Mouse (Mus musculus) kidney, embryonic 16.5 days (tissue): ENCODE measurements around the gene Cabcoco1. TPM values are rescaled to one million over a fixed set of nuclear protein-coding genes. Genes with fewer than 3 reads are reported as not detected.

Source experiments
- ATAC-seq: fragments of 200-750 bp; cut with Nextera tagmentation; 2 replicates; pipeline ENCODE4 v1.8.0; 2017; ENCODE audit warnings: moderate TSS enrichment; ENCODE audit not compliant: low FRiP score, low TSS enrichment
- H3K27ac ChIP-seq: fragments of 300-500 bp; sonication (generic); 2 replicates; pipeline ENCODE4 v1.5.1; 2014; ENCODE audit warnings: low read length
- H3K27me3 ChIP-seq: fragments of 300-500 bp; sonication (generic); 2 replicates; pipeline ENCODE4 v1.6.1; 2014; ENCODE audit warnings: low read length, control low read depth, mixed read lengths; ENCODE audit not compliant: insufficient read depth
- H3K36me3 ChIP-seq: fragments of 300-500 bp; sonication (generic); 2 replicates; pipeline ENCODE4 v1.6.1; 2014; ENCODE audit warnings: low read length, control low read depth, mixed read lengths; ENCODE audit not compliant: insufficient read depth
- H3K4me1 ChIP-seq: fragments of 300-500 bp; sonication (generic); 2 replicates; pipeline ENCODE4 v1.6.1; 2014; ENCODE audit warnings: low read length, control low read depth, mixed read lengths; ENCODE audit not compliant: insufficient read depth
- H3K4me2 ChIP-seq: fragments of 300-500 bp; sonication (generic); replicated peaks from 2 replicates; pipeline ENCODE4 v1.6.1; 2014; ENCODE audit warnings: low read depth, low read length
- H3K4me3 ChIP-seq: fragments of 300-500 bp; sonication (generic); 2 replicates; pipeline ENCODE4 v1.5.1; 2014; ENCODE audit warnings: mild to moderate bottlenecking, low read length
- H3K9ac ChIP-seq: fragments of 300-500 bp; sonication (generic); replicated peaks from 2 replicates; pipeline ENCODE4 v1.6.1; 2014; ENCODE audit warnings: low read length
- H3K9me3 ChIP-seq: fragments of 300-500 bp; sonication (generic); 2 replicates; pipeline ENCODE4 v1.6.1; 2016; ENCODE audit warnings: low read length, control low read depth
- WGBS: fragments of 180-500 bp; shearing (Covaris S2); extraction: QIAGEN DNeasy Blood & Tissue Kit; methylation state at CpG from one replicate; pipeline ENCODE4 v1.1.7; 2014; 5-methylcytosine and 5-hydroxymethylcytosine counted together
- polyA plus RNA-seq: library from polyadenylated mRNA; unstranded; fragments of >200 nt; fragmentation: Nextera tagmentation; extraction: Ambion mirVana; gene quantifications from 2 replicates; pipeline ENCODE4 v1.2.1, GENCODE M21; 2015

Gene Cabcoco1
- polyA plus RNA-seq: 8.6 and 8.8 TPM in 2 replicates

GRCm38 (mm10) chr10:68541139-68541942 is at the start of gene Cabcoco1:
TSS of gene Cabcoco1 (minus strand) at chr10:68541896.
- 6% methylated on average over 17 of the region's 17 CpGs for WGBS
- ATAC-seq: peak; percentile 84
- peak within 1 kb of the TSS; percentile 63 for H3K9ac ChIP-seq

DNA sequence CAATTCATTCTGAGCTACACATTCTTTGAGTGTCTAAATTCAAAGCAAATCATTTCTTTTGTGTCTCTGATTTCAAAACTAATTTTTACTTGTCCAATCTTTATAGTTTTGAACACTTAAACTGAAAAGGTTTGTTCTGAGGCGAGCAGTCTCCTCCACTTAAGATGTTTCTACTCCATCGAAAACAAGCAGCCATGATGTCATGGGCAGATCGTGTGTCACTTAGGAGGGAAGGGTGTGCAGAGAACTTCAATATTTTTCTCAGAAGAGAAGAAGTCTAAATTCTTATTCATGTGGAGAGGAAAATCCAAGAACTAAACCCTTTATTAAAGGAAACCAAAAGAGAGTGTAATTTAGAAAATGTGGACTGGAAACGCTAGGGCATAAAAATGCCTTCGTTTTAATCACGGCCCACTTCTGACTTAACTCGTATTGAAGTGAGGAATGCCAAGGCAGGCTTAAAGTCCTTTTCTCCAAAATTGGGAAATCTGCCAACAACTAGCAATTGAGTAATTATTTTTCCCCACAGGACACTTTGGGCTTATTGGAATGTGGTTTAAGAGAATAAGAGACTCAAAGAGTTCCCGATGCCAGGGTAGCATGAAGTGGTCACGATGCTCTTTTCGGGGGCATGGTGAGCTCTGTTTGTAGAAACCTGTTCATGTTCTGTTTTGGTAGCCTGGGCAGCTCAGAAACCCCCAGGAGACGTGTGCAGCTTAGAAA is 48.0 kb upstream of the Cabcoco1 start:
- no peak overlapping the region for H3K9ac ChIP-seq
- no peaks in the 10 kb centered on the region for H3K27me3 ChIP-seq
- H3K4me1 ChIP-seq: no peaks in the 10 kb centered on the region
- ATAC-seq: no peak
- no peak overlapping the region for H3K4me3 ChIP-seq
- H3K36me3 ChIP-seq: no peaks in the 10 kb centered on the region
- H3K9me3 ChIP-seq: no peaks in the 10 kb centered on the region
- WGBS: 80% methylated on average over 11 of the region's 11 CpGs
- no peak overlapping the region for H3K27ac ChIP-seq
- H3K4me2 ChIP-seq: no peak overlapping the region

More at GRCm38 (mm10) chr10:68541139-68541942, at the start of gene Cabcoco1:
- peak within 1 kb of the TSS; percentile 83 for H3K27ac ChIP-seq
- no peaks in the 10 kb centered on the region for H3K27me3 ChIP-seq
- no peaks in the 10 kb centered on the region for H3K9me3 ChIP-seq
- H3K4me3 ChIP-seq: peak within 1 kb of the TSS; percentile 46
- H3K4me1 ChIP-seq: peaks cover 16% of the 10 kb centered on the region
- peak within 1 kb of the TSS; percentile 64 for H3K4me2 ChIP-seq
- H3K36me3 ChIP-seq: no peaks in the 10 kb centered on the region

DNA sequence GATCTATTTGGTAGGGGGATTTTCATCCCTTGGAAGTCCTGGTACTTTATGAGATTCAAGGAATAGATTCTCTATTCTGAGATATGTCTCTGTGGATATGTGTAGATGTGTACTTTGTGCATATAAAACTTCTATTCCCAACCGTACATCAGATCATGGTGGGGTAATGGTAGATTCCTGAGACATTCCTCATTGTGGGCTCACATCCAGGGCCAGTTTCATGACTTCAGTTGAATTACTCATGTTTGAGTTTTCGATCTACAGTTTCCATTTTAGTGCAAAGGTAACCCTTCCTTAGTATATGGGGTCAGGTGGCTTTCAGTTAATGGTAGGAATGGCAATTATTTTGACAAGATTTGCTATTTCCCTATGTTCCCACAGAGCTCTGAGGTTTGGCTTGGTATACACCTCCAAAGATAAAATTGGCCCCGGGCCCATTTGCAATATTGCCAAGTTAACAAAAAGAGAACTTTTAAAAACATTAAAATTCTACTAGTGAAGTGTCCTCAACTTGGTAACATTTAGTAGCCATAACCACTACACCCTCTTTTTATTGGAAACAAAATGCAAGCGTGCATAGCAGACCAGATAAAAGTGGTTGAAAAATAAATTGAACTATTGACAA is 45.8 kb upstream of the Cabcoco1 start:
- ATAC-seq: no peak
- Histone ChIP-seq H3K36me3 (no peaks in the 10 kb centered on the region), H3K4me1 (no peaks in the 10 kb centered on the region), H3K27ac (no peak overlapping the region), H3K4me3 (no peak overlapping the region), H3K27me3 (no peaks in the 10 kb centered on the region), H3K4me2 (no peak overlapping the region), H3K9ac (no peak overlapping the region), H3K9me3 (no peaks in the 10 kb centered on the region)
- 78% methylated on average over 4 of the region's 4 CpGs for whole genome bisulfite sequencing

GRCm38 (mm10) chr10:68577321-68577720 is 35.6 kb upstream of the Cabcoco1 start:
- 39% methylated on average over 9 of the region's 9 CpGs for WGBS
- 0 out of 2 replicates have a peak, but pooled peaks cover 6% of the 10 kb centered on the region for H3K4me1 ChIP-seq
- H3K27ac ChIP-seq: no peak overlapping the region
- H3K4me3 ChIP-seq: no peak overlapping the region
- no peaks in the 10 kb centered on the region for H3K36me3 ChIP-seq
- no peaks in the 10 kb centered on the region; the same call in 1 of the 2 replicates for H3K9me3 ChIP-seq
- ATAC-seq: no peak
- H3K27me3 ChIP-seq: no peaks in the 10 kb centered on the region
- peak overlapping the region; percentile 36 for H3K4me2 ChIP-seq
- H3K9ac ChIP-seq: no peak overlapping the region

DNA sequence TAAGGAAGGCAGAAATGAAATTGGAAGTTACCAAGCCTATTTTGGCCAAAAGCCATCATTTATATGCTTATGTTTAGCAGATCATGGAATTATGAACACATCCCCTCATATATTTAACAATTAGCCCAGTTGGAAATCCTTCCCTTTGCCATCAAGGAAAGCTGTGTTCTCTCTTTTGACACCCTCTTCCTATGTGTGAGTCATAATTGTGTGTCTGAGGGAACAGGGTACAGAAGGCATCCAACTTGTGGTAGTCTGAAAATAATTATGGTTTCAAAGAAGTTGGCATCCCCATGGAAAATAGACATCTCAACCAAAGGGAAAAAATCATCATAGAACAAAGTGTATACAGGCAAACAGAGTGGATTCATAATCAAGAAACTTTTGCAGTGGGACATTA is 26.5 kb upstream of the Cabcoco1 start:
- no peak overlapping the region for H3K9ac ChIP-seq
- H3K27me3 ChIP-seq: no peaks in the 10 kb centered on the region
- H3K9me3 ChIP-seq: no peaks in the 10 kb centered on the region
- no peak overlapping the region for H3K4me3 ChIP-seq
- H3K4me1 ChIP-seq: no peaks in the 10 kb centered on the region
- no peak overlapping the region for H3K4me2 ChIP-seq
- H3K36me3 ChIP-seq: no peaks in the 10 kb centered on the region
- H3K27ac ChIP-seq: no peak overlapping the region
- ATAC-seq: no peak

DNA sequence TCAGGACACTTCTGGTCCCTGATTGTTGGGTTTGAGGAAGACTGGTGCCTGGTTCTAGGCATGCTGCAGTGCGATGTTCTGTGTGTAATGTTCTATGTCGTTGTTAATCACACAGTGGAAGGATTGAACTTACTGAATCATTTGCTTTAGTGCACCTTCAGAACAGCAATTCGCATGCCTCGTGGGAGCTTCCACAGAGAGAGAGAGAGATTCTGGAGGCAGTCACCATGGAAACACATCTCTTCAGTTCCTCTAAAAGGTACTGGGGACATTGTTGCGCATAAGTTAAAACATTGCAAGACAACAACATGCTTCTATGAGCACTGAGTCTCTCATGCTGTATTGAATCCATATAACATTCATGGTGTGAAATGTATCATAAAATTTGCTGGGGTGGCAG is 20.6 kb upstream of the Cabcoco1 start:
- Histone ChIP-seq H3K9me3 (no peaks in the 10 kb centered on the region), H3K4me3 (no peak overlapping the region), H3K4me1 (peaks cover 4% of the 10 kb centered on the region; the same call in 1 of the 2 replicates), H3K4me2 (no peak overlapping the region), H3K36me3 (no peaks in the 10 kb centered on the region), H3K27ac (no peak overlapping the region), H3K27me3 (no peaks in the 10 kb centered on the region), H3K9ac (no peak overlapping the region)
- 84% methylated on average over 5 of the region's 5 CpGs for WGBS
- ATAC-seq: no peak

DNA sequence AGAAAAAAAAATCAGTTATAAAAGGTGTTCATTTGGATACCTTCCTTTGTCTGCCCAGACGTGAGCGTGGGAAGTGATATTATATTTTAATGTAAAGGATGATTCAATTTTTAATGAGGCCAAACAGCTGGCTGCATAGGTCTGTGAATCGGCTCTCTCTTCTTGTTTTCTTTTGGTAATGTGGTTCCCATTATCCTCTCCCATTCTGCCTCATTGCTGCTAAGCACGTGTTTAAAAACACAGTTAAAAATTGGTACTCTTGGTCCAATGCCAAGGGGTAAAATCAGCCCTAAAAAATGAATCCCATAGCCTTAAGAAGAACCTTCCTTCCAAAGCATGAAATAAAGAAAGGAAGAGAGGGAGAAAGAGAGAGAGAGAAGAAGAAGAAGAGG is 17.1 kb upstream of the Cabcoco1 start:
- ATAC-seq: no peak
- Histone ChIP-seq H3K4me2 (no peak overlapping the region), H3K36me3 (no peaks in the 10 kb centered on the region), H3K4me1 (peaks cover 4% of the 10 kb centered on the region; the same call in 1 of the 2 replicates), H3K4me3 (no peak overlapping the region), H3K9me3 (no peaks in the 10 kb centered on the region; the same call in 1 of the 2 replicates), H3K27ac (no peak overlapping the region), H3K27me3 (no peaks in the 10 kb centered on the region), H3K9ac (no peak overlapping the region)
- 45% methylated on average over 4 of the region's 4 CpGs for WGBS

- ATAC-seq: no peak
- peaks cover 4% of the 10 kb centered on the region; the same call in 1 of the 2 replicates for H3K4me1 ChIP-seq
- H3K27me3 ChIP-seq: no peaks in the 10 kb centered on the region
- H3K9me3 ChIP-seq: no peaks in the 10 kb centered on the region; the same call in 1 of the 2 replicates
- no peak overlapping the region for H3K4me3 ChIP-seq
- no peaks in the 10 kb centered on the region for H3K36me3 ChIP-seq
- 59% methylated on average over 13 of the region's 13 CpGs for WGBS
- no peak overlapping the region for H3K9ac ChIP-seq
- 0 out of 2 replicates have a peak overlapping the region, but pooled peaks have one; percentile 24 for H3K27ac ChIP-seq
- no peak overlapping the region for H3K4me2 ChIP-seq
These were observed 16.6 kb upstream of the Cabcoco1 start for GRCm38 (mm10) chr10:68558105-68558827.

- 82% methylated on average over 3 of the region's 3 CpGs for WGBS
- Histone ChIP-seq H3K9me3 (no peaks in the 10 kb centered on the region; the same call in 1 of the 2 replicates), H3K27ac (no peak overlapping the region), H3K27me3 (no peaks in the 10 kb centered on the region), H3K4me1 (peaks cover 11% of the 10 kb centered on the region; the same call in 1 of the 2 replicates), H3K36me3 (no peaks in the 10 kb centered on the region), H3K4me2 (no peak overlapping the region), H3K4me3 (no peak overlapping the region), H3K9ac (no peak overlapping the region)
- no peak for ATAC-seq
These were observed 12.0 kb upstream of the Cabcoco1 start for GRCm38 (mm10) chr10:68553677-68554076.
